Mouse (Mus musculus) thymus, adult 2 months (tissue): Measurements from ENCODE around the gene Pcgf2.

Experiments used
- CTCF ChIP-seq: fragments of 200-500 bp; IDR thresholded peaks from 2 replicates; pipeline ENCODE4 v1.5.1; 2012; ENCODE audit warnings: mild to moderate bottlenecking, control low read depth, low read length, moderate library complexity, borderline replicate concordance; ENCODE audit not compliant: control insufficient read depth, poor library complexity, insufficient read depth; ENCODE audit errors: extremely low read depth
- POLR2A ChIP-seq: fragments of 200-500 bp; IDR thresholded peaks from 2 replicates; pipeline ENCODE4 v1.6.1; 2012; ENCODE audit warnings: mild to moderate bottlenecking, low read length, control low read depth, moderate library complexity; ENCODE audit not compliant: control insufficient read depth, poor library complexity, insufficient read depth; ENCODE audit errors: extremely low read depth

- TF ChIP-seq CTCF (no peak), POLR2A (no peak)
Observed at GRCm38 (mm10) chr11:97680430-97680829, 19.9 kb downstream of the Pcgf2 start.
